Mouse (Mus musculus): ENCODE results near the gene Prlr. TPM values are rescaled to one million over a fixed set of nuclear protein-coding genes. Genes with fewer than 3 reads are reported as not detected.

Prlr gene
- polyA plus RNA-seq, 1 experiment from 2014 or later: 0.52 TPM

- H3K27me3 ChIP-seq (replicated peaks; ENCODE audit: control insufficient read depth, insufficient read depth, low read length): no peaks in the 10 kb centered on the region
- H3K9ac ChIP-seq (ENCODE audit: low read length): no peak overlapping the region
- H3K9me3 ChIP-seq (replicated peaks; ENCODE audit: control insufficient read depth, low read length): no peaks in the 10 kb centered on the region
- no peak for ATAC-seq
- no peak overlapping the region for H3K4me2 ChIP-seq (ENCODE audit: low read length)
- no peak overlapping the region for H3K4me3 ChIP-seq (ENCODE audit: low read depth, low read length)
- H3K27ac ChIP-seq (ENCODE audit: low read depth, low read length): no peak overlapping the region
- no peaks in the 10 kb centered on the region for H3K36me3 ChIP-seq (ENCODE audit: control insufficient read depth, insufficient read depth, low read length)
- WGBS: 87% methylated on average over 8 of the region's 8 CpGs
- no peak for DNase-seq (ENCODE audit: low spot score)
- H3K4me1 ChIP-seq (ENCODE audit: control insufficient read depth, insufficient read depth, low read length): no peaks in the 10 kb centered on the region
Observed at GRCm38 (mm10) chr15:10215719-10216118, 38.7 kb downstream of the Prlr start.

- H3K27ac ChIP-seq (ENCODE audit: low read depth, low read length): no peak overlapping the region
- 95% methylated on average over 4 of the region's 4 CpGs for WGBS
- DNase-seq (ENCODE audit: low spot score) (no peak), ATAC-seq (no peak)
- H3K9ac ChIP-seq (ENCODE audit: low read length): no peak overlapping the region
- H3K36me3 ChIP-seq (ENCODE audit: control insufficient read depth, insufficient read depth, low read length): no peaks in the 10 kb centered on the region
- no peaks in the 10 kb centered on the region for H3K9me3 ChIP-seq (replicated peaks; ENCODE audit: control insufficient read depth, low read length)
- no peaks in the 10 kb centered on the region for H3K4me1 ChIP-seq (ENCODE audit: control insufficient read depth, insufficient read depth, low read length)
- H3K4me2 ChIP-seq (ENCODE audit: low read length): no peak overlapping the region
- H3K27me3 ChIP-seq (replicated peaks; ENCODE audit: control insufficient read depth, insufficient read depth, low read length): no peaks in the 10 kb centered on the region
- no peak overlapping the region for H3K4me3 ChIP-seq (ENCODE audit: low read depth, low read length)
Observed at GRCm38 (mm10) chr15:10216189-10216588, 39.2 kb downstream of the Prlr start.

- Histone ChIP-seq H3K4me1 (ENCODE audit: control insufficient read depth, insufficient read depth, low read length) (no peaks in the 10 kb centered on the region), H3K27ac (ENCODE audit: low read depth, low read length) (no peak overlapping the region), H3K4me2 (ENCODE audit: low read length) (no peak overlapping the region), H3K36me3 (ENCODE audit: control insufficient read depth, insufficient read depth, low read length) (no peaks in the 10 kb centered on the region), H3K4me3 (ENCODE audit: low read depth, low read length) (no peak overlapping the region), H3K9ac (ENCODE audit: low read length) (no peak overlapping the region), H3K27me3 (replicated peaks; ENCODE audit: control insufficient read depth, insufficient read depth, low read length) (no peaks in the 10 kb centered on the region), H3K9me3 (replicated peaks; ENCODE audit: control insufficient read depth, low read length) (no peaks in the 10 kb centered on the region)
- ATAC-seq (no peak), DNase-seq (ENCODE audit: low spot score) (no peak)
- WGBS: 81% methylated on average over 4 of the region's 4 CpGs
Observed at GRCm38 (mm10) chr15:10223614-10224155, 46.6 kb downstream of the Prlr start.

GRCm38 (mm10) chr15:10225701-10226100, 48.7 kb downstream of the Prlr start:
- WGBS: 87% methylated on average over 4 of the region's 4 CpGs
- no peak for DNase-seq (ENCODE audit: low spot score)
- Histone ChIP-seq H3K4me1 (ENCODE audit: control insufficient read depth, insufficient read depth, low read length) (no peaks in the 10 kb centered on the region), H3K9ac (ENCODE audit: low read length) (no peak overlapping the region), H3K36me3 (ENCODE audit: control insufficient read depth, insufficient read depth, low read length) (no peaks in the 10 kb centered on the region), H3K4me3 (ENCODE audit: low read depth, low read length) (no peak overlapping the region), H3K27ac (ENCODE audit: low read depth, low read length) (no peak overlapping the region), H3K27me3 (replicated peaks; ENCODE audit: control insufficient read depth, insufficient read depth, low read length) (no peaks in the 10 kb centered on the region), H3K4me2 (ENCODE audit: low read length) (no peak overlapping the region), H3K9me3 (replicated peaks; ENCODE audit: control insufficient read depth, low read length) (no peaks in the 10 kb centered on the region)
- ATAC-seq: no peak

- no peak for ATAC-seq
- H3K27me3 ChIP-seq (replicated peaks; ENCODE audit: control insufficient read depth, insufficient read depth, low read length): no peaks in the 10 kb centered on the region
- H3K9ac ChIP-seq (ENCODE audit: low read length): no peak overlapping the region
- H3K36me3 ChIP-seq (ENCODE audit: control insufficient read depth, insufficient read depth, low read length): no peaks in the 10 kb centered on the region
- H3K4me3 ChIP-seq (ENCODE audit: low read depth, low read length): no peak overlapping the region
- DNase-seq (ENCODE audit: low spot score): no peak
- H3K4me1 ChIP-seq (ENCODE audit: control insufficient read depth, insufficient read depth, low read length): no peaks in the 10 kb centered on the region
- WGBS: 74% methylated on average over 2 of the region's 2 CpGs
- H3K9me3 ChIP-seq (replicated peaks; ENCODE audit: control insufficient read depth, low read length): no peaks in the 10 kb centered on the region
- H3K27ac ChIP-seq (ENCODE audit: low read depth, low read length): no peak overlapping the region
- H3K4me2 ChIP-seq (ENCODE audit: low read length): no peak overlapping the region
Observed at GRCm38 (mm10) chr15:10228636-10229035, 51.6 kb downstream of the Prlr start.

- ATAC-seq (no peak), DNase-seq (ENCODE audit: low spot score) (no peak)
- Histone ChIP-seq H3K4me2 (ENCODE audit: low read length) (no peak overlapping the region), H3K27ac (ENCODE audit: low read depth, low read length) (no peak overlapping the region), H3K9ac (ENCODE audit: low read length) (no peak overlapping the region), H3K36me3 (ENCODE audit: control insufficient read depth, insufficient read depth, low read length) (no peaks in the 10 kb centered on the region), H3K4me3 (ENCODE audit: low read depth, low read length) (no peak overlapping the region), H3K27me3 (replicated peaks; ENCODE audit: control insufficient read depth, insufficient read depth, low read length) (no peaks in the 10 kb centered on the region), H3K4me1 (ENCODE audit: control insufficient read depth, insufficient read depth, low read length) (no peaks in the 10 kb centered on the region), H3K9me3 (replicated peaks; ENCODE audit: control insufficient read depth, low read length) (no peaks in the 10 kb centered on the region)
- 88% methylated on average over 5 of the region's 5 CpGs for WGBS
Observed at GRCm38 (mm10) chr15:10235977-10236376, 58.9 kb downstream of the Prlr start.

GRCm38 (mm10) chr15:10236812-10237211, 59.8 kb downstream of the Prlr start:
- Histone ChIP-seq H3K4me2 (ENCODE audit: low read length) (no peak overlapping the region), H3K4me1 (ENCODE audit: control insufficient read depth, insufficient read depth, low read length) (no peaks in the 10 kb centered on the region), H3K36me3 (ENCODE audit: control insufficient read depth, insufficient read depth, low read length) (no peaks in the 10 kb centered on the region), H3K9ac (ENCODE audit: low read length) (no peak overlapping the region), H3K27ac (ENCODE audit: low read depth, low read length) (no peak overlapping the region), H3K4me3 (ENCODE audit: low read depth, low read length) (no peak overlapping the region), H3K27me3 (replicated peaks; ENCODE audit: control insufficient read depth, insufficient read depth, low read length) (no peaks in the 10 kb centered on the region), H3K9me3 (replicated peaks; ENCODE audit: control insufficient read depth, low read length) (no peaks in the 10 kb centered on the region)
- DNase-seq (ENCODE audit: low spot score) (no peak), ATAC-seq (no peak)
- 75% methylated on average over 3 of the region's 3 CpGs for WGBS

- DNase-seq (ENCODE audit: low spot score) (no peak), ATAC-seq (no peak)
- Histone ChIP-seq H3K9me3 (replicated peaks; ENCODE audit: control insufficient read depth, low read length) (no peaks in the 10 kb centered on the region), H3K4me3 (ENCODE audit: low read depth, low read length) (no peak overlapping the region), H3K27me3 (replicated peaks; ENCODE audit: control insufficient read depth, insufficient read depth, low read length) (no peaks in the 10 kb centered on the region), H3K9ac (ENCODE audit: low read length) (no peak overlapping the region), H3K4me1 (ENCODE audit: control insufficient read depth, insufficient read depth, low read length) (no peaks in the 10 kb centered on the region), H3K36me3 (ENCODE audit: control insufficient read depth, insufficient read depth, low read length) (no peaks in the 10 kb centered on the region), H3K27ac (ENCODE audit: low read depth, low read length) (no peak overlapping the region), H3K4me2 (ENCODE audit: low read length) (no peak overlapping the region)
- 95% methylated on average over 8 of the region's 8 CpGs for WGBS
Observed at GRCm38 (mm10) chr15:10238454-10238853, 61.4 kb downstream of the Prlr start.

GRCm38 (mm10) chr15:10240228-10240795, 63.3 kb downstream of the Prlr start:
- H3K4me1 ChIP-seq (ENCODE audit: control insufficient read depth, insufficient read depth, low read length): no peaks in the 10 kb centered on the region
- H3K27me3 ChIP-seq (replicated peaks; ENCODE audit: control insufficient read depth, insufficient read depth, low read length): no peaks in the 10 kb centered on the region
- H3K36me3 ChIP-seq (ENCODE audit: control insufficient read depth, insufficient read depth, low read length): no peaks in the 10 kb centered on the region
- no peak for DNase-seq (ENCODE audit: low spot score)
- H3K9me3 ChIP-seq (replicated peaks; ENCODE audit: control insufficient read depth, low read length): no peaks in the 10 kb centered on the region
- H3K4me3 ChIP-seq (ENCODE audit: low read depth, low read length): no peak overlapping the region
- no peak overlapping the region for H3K4me2 ChIP-seq (ENCODE audit: low read length)
- 91% methylated on average over 5 of the region's 5 CpGs for WGBS
- H3K27ac ChIP-seq (ENCODE audit: low read depth, low read length): no peak overlapping the region
- no peak overlapping the region for H3K9ac ChIP-seq (ENCODE audit: low read length)
- no peak for ATAC-seq
